Mouse (Mus musculus): ENCODE results near the gene Olfr251. TPM values are rescaled to one million over a fixed set of nuclear protein-coding genes. Genes with fewer than 3 reads are reported as not detected.
"Not testable (repeated sequence)": the region's sequence is repeated elsewhere in the genome, so short reads cannot be mapped to it uniquely, and the experiment has no call there.

Olfr251 gene
- not detected in 2 replicates for polyA plus RNA-seq (2015; fragmentation: Nextera tagmentation; extraction: Ambion mirVana)

DNA sequence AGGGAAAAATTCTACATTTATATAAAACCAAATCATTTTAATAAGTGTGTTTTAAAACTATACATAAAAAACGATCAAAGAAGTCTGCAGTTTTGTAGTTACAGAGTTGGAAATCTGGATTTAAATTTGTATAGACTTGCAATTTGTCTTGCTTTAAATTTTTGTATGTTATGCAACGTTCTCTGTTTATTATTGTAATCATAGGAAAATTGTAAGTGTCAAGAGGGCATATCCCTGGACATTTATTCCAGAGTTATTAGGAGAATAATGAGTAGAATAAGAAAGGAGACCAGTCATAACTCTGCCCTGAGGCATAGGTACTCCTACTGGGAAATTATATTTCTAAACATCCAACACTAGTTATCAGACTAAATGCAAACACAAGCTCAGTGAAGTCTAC is at the start of gene Olfr251:
TSS of gene Olfr251 (plus strand) at position 301 of the 400 bp plus-strand sequence.
- Histone ChIP-seq H3K9ac (no peak within 1 kb of the TSS), H3K4me2 (no peak within 1 kb of the TSS), H3K9me3 (no peaks in the 10 kb centered on the region), H3K4me3 (no peak within 1 kb of the TSS), H3K27ac (no peak within 1 kb of the TSS), H3K36me3 (no peaks in the 10 kb centered on the region), H3K4me1 (no peaks in the 10 kb centered on the region), H3K27me3 (no peaks in the 10 kb centered on the region)
- ATAC-seq (ENCODE audit: insufficient number of reproducible peaks, low FRiP score, low TSS enrichment, low read depth): no peak
- 56% methylated on average over 2 of the region's 2 CpGs for WGBS

DNA sequence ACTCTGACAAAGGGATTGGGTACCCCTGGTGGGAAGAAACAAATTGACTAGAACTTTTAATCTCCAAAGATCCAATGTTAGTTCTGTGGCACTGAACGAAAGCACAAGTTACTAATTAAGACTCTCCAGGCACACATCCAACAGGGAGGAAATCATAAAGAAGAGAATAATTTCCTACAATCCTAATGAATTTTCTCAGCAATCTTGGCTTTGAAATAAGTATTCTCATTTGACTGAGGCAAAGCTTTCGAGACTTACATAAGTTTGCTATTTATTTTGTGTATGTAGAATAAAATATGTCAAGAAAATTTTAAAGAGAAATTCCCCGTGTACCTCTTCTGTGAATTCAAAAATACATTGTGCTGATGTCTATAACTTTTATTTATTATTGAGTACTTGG is 48.1 kb upstream of the Olfr251 start, which contains the start of gene Olfr25:
TSS of gene Olfr25 (plus strand) at position 301 of the 400 bp plus-strand sequence.
- no peak within 1 kb of the TSS for H3K4me2 ChIP-seq
- H3K4me1 ChIP-seq: no peaks in the 10 kb centered on the region
- no peaks in the 10 kb centered on the region for H3K27me3 ChIP-seq
- no peaks in the 10 kb centered on the region for H3K36me3 ChIP-seq
- no peaks in the 10 kb centered on the region for H3K9me3 ChIP-seq
- H3K9ac ChIP-seq: no peak within 1 kb of the TSS
- H3K4me3 ChIP-seq: no peak within 1 kb of the TSS
- ATAC-seq (ENCODE audit: insufficient number of reproducible peaks, low FRiP score, low TSS enrichment, low read depth): no peak
- no peak within 1 kb of the TSS for H3K27ac ChIP-seq
- 69% methylated on average over 3 of the region's 3 CpGs for WGBS

DNA sequence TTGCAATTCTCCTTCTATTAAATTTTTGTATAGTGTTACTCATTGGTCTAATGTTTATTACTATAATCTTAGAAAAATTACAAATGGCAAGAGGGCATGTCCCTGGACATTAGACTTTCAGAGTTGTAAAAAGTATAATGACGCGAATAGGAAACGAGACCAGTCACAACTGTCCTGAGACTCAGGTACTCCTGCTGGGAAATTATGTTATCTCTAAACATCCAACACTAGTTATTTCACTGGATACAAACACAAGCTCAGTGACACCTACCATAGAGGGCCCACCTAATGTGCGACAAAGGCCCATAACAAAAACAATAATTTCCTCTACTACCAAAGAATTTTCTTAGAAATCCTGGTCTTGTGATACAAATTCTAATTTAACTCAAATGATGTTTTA is 28.8 kb upstream of the Olfr251 start, which contains the start of gene Olfr898:
TSS of gene Olfr898 (plus strand) at position 301 of the 400 bp plus-strand sequence.
- Histone ChIP-seq H3K27me3 (no peaks in the 10 kb centered on the region), H3K4me3 (no peak within 1 kb of the TSS), H3K9ac (no peak within 1 kb of the TSS), H3K9me3 (no peaks in the 10 kb centered on the region), H3K36me3 (no peaks in the 10 kb centered on the region), H3K27ac (no peak within 1 kb of the TSS), H3K4me2 (no peak within 1 kb of the TSS), H3K4me1 (no peaks in the 10 kb centered on the region)
- no peak for ATAC-seq (ENCODE audit: insufficient number of reproducible peaks, low FRiP score, low TSS enrichment, low read depth)
- 93% methylated on average over 4 of the region's 4 CpGs for WGBS

DNA sequence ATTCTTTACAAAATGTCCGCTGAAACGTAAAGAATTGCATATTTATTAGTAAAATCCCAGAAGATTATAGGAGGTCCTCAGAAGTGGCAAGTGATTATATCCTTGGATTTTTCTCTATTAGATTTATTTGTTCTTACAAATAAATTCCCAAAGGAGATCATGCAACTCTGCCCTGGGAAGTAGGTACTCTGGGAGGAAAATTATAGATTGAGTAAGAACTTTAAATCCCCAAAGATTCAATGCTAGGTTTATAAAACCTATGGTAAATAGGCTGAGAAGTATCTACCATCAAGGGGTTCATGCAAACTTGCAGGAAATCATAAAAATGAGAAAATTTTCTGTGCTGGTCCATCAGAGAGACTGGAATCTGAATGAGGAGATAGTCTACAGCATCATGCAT is 10.3 kb upstream of the Olfr251 start, which contains the start of gene Olfr250:
TSS of gene Olfr250 (plus strand) at position 301 of the 400 bp plus-strand sequence.
- H3K27ac ChIP-seq: no peak within 1 kb of the TSS
- H3K4me1 ChIP-seq: no peaks in the 10 kb centered on the region
- H3K9ac ChIP-seq: no peak within 1 kb of the TSS
- H3K9me3 ChIP-seq: no peaks in the 10 kb centered on the region
- ATAC-seq (ENCODE audit: insufficient number of reproducible peaks, low FRiP score, low TSS enrichment, low read depth): no peak
- H3K4me2 ChIP-seq: no peak within 1 kb of the TSS
- no peaks in the 10 kb centered on the region for H3K36me3 ChIP-seq
- H3K4me3 ChIP-seq: no peak within 1 kb of the TSS
- WGBS: 93% methylated on average over 2 of the region's 2 CpGs
- H3K27me3 ChIP-seq: no peaks in the 10 kb centered on the region

DNA sequence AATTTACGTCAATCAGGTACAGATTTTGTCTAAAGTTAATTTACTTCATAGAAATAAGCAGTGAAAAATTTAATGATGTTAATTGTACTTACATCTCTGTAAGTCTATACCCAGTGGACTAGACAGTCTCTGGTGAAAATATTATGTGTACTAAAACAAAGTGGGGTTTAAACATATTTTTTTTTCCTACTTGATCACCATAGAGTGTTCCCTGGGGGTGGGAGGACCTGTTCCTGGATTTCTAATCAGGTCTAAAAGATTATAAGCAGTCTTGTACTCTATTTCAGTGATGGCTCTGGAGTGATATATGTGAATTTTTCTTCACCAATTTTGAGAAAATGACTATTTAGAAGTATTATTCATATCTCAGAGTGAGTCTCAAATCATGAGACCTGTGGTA is 24.5 kb downstream of the Olfr251 start, which contains the start of gene Olfr147:
TSS of gene Olfr147 (plus strand) at position 301 of the 400 bp plus-strand sequence.
- WGBS: 73% methylated on average over 1 of the region's 1 CpGs
- Histone ChIP-seq H3K4me3 (no peak within 1 kb of the TSS), H3K4me1 (no peaks in the 10 kb centered on the region), H3K9ac (no peak within 1 kb of the TSS), H3K4me2 (no peak within 1 kb of the TSS), H3K27ac (no peak within 1 kb of the TSS), H3K9me3 (no peaks in the 10 kb centered on the region), H3K27me3 (no peaks in the 10 kb centered on the region), H3K36me3 (no peaks in the 10 kb centered on the region)
- no peak for ATAC-seq (ENCODE audit: insufficient number of reproducible peaks, low FRiP score, low TSS enrichment, low read depth)

DNA sequence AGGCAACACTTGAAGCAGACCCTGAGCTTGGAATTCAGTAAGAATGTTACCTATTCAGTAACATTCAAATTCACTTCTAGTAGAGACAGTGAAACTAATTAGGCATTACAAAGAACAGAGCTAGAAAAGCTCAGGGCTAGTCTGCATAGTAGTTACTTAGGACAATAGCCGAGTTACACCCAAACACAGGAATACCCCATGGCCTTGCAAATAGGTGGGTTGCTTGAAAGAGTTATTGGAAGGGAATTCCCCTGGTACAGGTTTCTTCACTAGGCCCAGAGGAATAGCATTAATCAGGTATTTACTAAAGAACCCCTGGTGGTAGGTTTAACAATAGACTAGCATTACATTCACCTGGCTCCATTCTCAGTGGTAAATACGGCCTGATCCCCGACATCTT is 30.6 kb downstream of the Olfr251 start:
- H3K4me2 ChIP-seq; H3K9ac ChIP-seq; H3K27me3 ChIP-seq; H3K9me3 ChIP-seq; ATAC-seq (ENCODE audit: insufficient number of reproducible peaks, low FRiP score, low TSS enrichment, low read depth); H3K4me3 ChIP-seq; H3K4me1 ChIP-seq; H3K27ac ChIP-seq; H3K36me3 ChIP-seq: not testable (repeated sequence)
- WGBS: 90% methylated on average over 3 of the region's 3 CpGs

DNA sequence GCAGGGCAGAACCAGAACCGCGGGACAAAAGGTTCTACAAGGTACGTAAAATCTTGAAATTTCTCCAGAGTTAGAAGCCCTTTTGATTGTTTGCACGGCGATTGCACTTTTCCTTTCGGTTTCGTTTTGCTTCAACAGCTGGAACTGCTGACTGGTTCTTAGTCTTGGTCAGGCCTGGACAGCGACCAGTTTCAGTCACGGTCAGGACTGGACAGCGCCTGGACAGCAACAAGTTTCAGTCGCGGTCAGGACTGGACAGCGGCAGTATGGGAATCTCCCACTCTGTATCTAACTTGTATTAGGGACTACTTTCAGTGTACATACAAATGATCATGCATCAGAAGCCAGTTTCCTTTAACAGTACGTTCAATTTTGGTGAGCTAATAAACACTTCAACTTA is 36.6 kb downstream of the Olfr251 start:
- ATAC-seq (ENCODE audit: insufficient number of reproducible peaks, low FRiP score, low TSS enrichment, low read depth); H3K27ac ChIP-seq; H3K36me3 ChIP-seq; H3K4me3 ChIP-seq; H3K4me2 ChIP-seq; H3K27me3 ChIP-seq; H3K9me3 ChIP-seq; H3K4me1 ChIP-seq; H3K9ac ChIP-seq: not testable (repeated sequence)
- WGBS: 90% methylated on average over 14 of the region's 14 CpGs

DNA sequence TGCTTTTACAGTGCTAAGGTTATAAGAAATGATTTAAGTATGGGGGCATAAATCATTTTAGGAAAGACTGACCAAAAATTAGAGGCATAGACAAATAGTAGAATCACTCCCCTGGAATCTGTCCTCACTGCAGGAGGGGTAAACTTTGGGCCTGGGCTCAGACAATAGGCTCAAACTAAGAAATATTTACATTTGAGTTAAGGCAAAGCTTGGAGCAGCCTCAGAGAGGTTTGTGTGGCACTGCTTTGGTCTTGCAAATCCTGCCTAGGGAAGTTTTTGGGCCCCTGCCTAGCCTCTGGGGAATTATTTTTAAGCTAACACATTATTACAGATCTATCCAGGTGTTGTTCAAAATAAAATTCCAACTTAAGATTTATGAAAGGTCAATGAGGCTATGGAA is 46.9 kb downstream of the Olfr251 start:
- H3K36me3 ChIP-seq: no peaks in the 10 kb centered on the region
- no peak overlapping the region for H3K4me3 ChIP-seq
- no peaks in the 10 kb centered on the region for H3K9me3 ChIP-seq
- H3K27me3 ChIP-seq: no peaks in the 10 kb centered on the region
- no peak for ATAC-seq (ENCODE audit: insufficient number of reproducible peaks, low FRiP score, low TSS enrichment, low read depth)
- H3K4me2 ChIP-seq: no peak overlapping the region
- no peak overlapping the region for H3K27ac ChIP-seq
- H3K9ac ChIP-seq: no peak overlapping the region
- no peaks in the 10 kb centered on the region for H3K4me1 ChIP-seq

DNA sequence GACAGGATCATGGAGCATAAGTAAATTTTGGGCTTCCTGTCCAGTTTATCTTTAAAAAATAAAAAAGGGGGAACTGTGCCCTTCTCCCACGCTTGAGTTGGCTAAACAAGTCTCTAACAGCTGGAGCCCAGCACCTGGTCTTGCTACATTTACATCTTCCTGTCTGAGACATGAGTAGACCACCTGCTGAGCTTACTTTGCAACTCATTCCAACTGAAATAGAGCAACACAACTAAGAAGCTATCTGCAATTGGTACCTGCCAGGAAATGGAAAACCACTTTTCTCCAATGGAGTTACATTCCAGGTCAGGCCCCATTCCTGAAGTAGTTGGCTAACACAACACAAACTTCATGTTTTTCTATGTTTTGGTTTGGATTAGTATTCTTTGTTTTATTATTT is 50.1 kb downstream of the Olfr251 start:
- Histone ChIP-seq H3K4me3 (no peak overlapping the region), H3K4me1 (no peaks in the 10 kb centered on the region), H3K27ac (no peak overlapping the region), H3K27me3 (no peaks in the 10 kb centered on the region), H3K9me3 (no peaks in the 10 kb centered on the region), H3K4me2 (no peak overlapping the region), H3K36me3 (no peaks in the 10 kb centered on the region), H3K9ac (no peak overlapping the region)
- no peak for ATAC-seq (ENCODE audit: insufficient number of reproducible peaks, low FRiP score, low TSS enrichment, low read depth)
- 37% methylated on average over 1 of the region's 1 CpGs for WGBS

DNA sequence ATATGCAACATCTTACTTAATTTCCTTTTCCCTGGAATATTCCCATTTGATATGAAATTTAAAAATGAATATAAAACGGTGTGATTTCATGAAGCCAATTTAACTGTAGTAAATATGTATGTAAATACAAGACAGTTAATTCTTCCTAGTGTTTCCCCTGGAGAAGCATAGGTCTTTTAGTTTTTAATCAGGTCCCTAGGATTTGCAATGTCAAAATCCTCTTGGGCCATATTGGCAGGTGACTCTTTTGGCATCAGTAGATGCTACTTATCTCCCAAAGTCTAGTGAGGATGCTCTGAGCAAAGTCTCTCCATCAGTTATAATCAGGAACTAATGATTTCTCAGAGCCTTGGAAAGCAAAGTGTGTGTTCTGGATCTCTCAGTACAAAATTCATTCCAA is 52.3 kb downstream of the Olfr251 start, which contains the start of gene Olfr901:
TSS of gene Olfr901 (plus strand) at position 301 of the 400 bp plus-strand sequence.
- Histone ChIP-seq H3K4me2 (no peak within 1 kb of the TSS), H3K4me3 (no peak within 1 kb of the TSS), H3K4me1 (no peaks in the 10 kb centered on the region), H3K9ac (no peak within 1 kb of the TSS), H3K27me3 (no peaks in the 10 kb centered on the region), H3K36me3 (no peaks in the 10 kb centered on the region), H3K9me3 (no peaks in the 10 kb centered on the region), H3K27ac (no peak within 1 kb of the TSS)
- ATAC-seq (ENCODE audit: insufficient number of reproducible peaks, low FRiP score, low TSS enrichment, low read depth): no peak
- 76% methylated on average over 1 of the region's 1 CpGs for WGBS

Other genes with a start within 250 kb of the Olfr251 start
- gene Olfr890, start 234.6 kb upstream of the Olfr251 start, polyA plus RNA-seq (2015; fragmentation: Nextera tagmentation; extraction: Ambion mirVana): not detected in 2 replicates
- gene Olfr891, start 196.3 kb upstream of the Olfr251 start, polyA plus RNA-seq (2015; fragmentation: Nextera tagmentation; extraction: Ambion mirVana): not detected in 2 replicates
- 0.07 TPM in 1 of 2 replicates, not detected in the other for gene Olfr893, start 168.7 kb upstream of the Olfr251 start, polyA plus RNA-seq (2015; fragmentation: Nextera tagmentation; extraction: Ambion mirVana)
- gene Olfr894, start 159.0 kb upstream of the Olfr251 start, polyA plus RNA-seq (2015; fragmentation: Nextera tagmentation; extraction: Ambion mirVana): not detected in 2 replicates
- gene Olfr143, start 124.3 kb upstream of the Olfr251 start, polyA plus RNA-seq (2015; fragmentation: Nextera tagmentation; extraction: Ambion mirVana): not detected in 2 replicates
- not detected in 2 replicates for gene Olfr895, start 109.2 kb upstream of the Olfr251 start, polyA plus RNA-seq (2015; fragmentation: Nextera tagmentation; extraction: Ambion mirVana)
- gene Olfr896-ps1, start 86.0 kb upstream of the Olfr251 start, polyA plus RNA-seq (2015; fragmentation: Nextera tagmentation; extraction: Ambion mirVana): not detected in 2 replicates
- not detected in 2 replicates for gene Olfr25, start 48.0 kb upstream of the Olfr251 start, polyA plus RNA-seq (2015; fragmentation: Nextera tagmentation; extraction: Ambion mirVana)
- not detected in 2 replicates for gene Olfr898, start 28.7 kb upstream of the Olfr251 start, polyA plus RNA-seq (2015; fragmentation: Nextera tagmentation; extraction: Ambion mirVana)
- gene Olfr250, start 10.2 kb upstream of the Olfr251 start, polyA plus RNA-seq (2015; fragmentation: Nextera tagmentation; extraction: Ambion mirVana): not detected in 2 replicates
- not detected in 2 replicates for gene Olfr147, start 24.6 kb downstream of the Olfr251 start, polyA plus RNA-seq (2015; fragmentation: Nextera tagmentation; extraction: Ambion mirVana)
- not detected in 2 replicates for gene Olfr901, start 52.4 kb downstream of the Olfr251 start, polyA plus RNA-seq (2015; fragmentation: Nextera tagmentation; extraction: Ambion mirVana)
- not detected in 2 replicates for gene Olfr902, start 70.6 kb downstream of the Olfr251 start, polyA plus RNA-seq (2015; fragmentation: Nextera tagmentation; extraction: Ambion mirVana)
- not detected in 2 replicates for gene Olfr904, start 86.1 kb downstream of the Olfr251 start, polyA plus RNA-seq (2015; fragmentation: Nextera tagmentation; extraction: Ambion mirVana)
- not detected in 2 replicates for gene Olfr905, start 94.0 kb downstream of the Olfr251 start, polyA plus RNA-seq (2015; fragmentation: Nextera tagmentation; extraction: Ambion mirVana)
- not detected in 2 replicates for gene Olfr906, start 110.0 kb downstream of the Olfr251 start, polyA plus RNA-seq (2015; fragmentation: Nextera tagmentation; extraction: Ambion mirVana)
- gene Olfr907, start 118.7 kb downstream of the Olfr251 start, polyA plus RNA-seq (2015; fragmentation: Nextera tagmentation; extraction: Ambion mirVana): not detected in 2 replicates
- gene Olfr911-ps1, start 144.5 kb downstream of the Olfr251 start, polyA plus RNA-seq (2015; fragmentation: Nextera tagmentation; extraction: Ambion mirVana): not detected in 2 replicates
- not detected in 2 replicates for gene Olfr910, start 160.8 kb downstream of the Olfr251 start, polyA plus RNA-seq (2015; fragmentation: Nextera tagmentation; extraction: Ambion mirVana)
- not detected in 2 replicates for gene Olfr912, start 203.1 kb downstream of the Olfr251 start, polyA plus RNA-seq (2015; fragmentation: Nextera tagmentation; extraction: Ambion mirVana)
- gene Olfr913, start 215.7 kb downstream of the Olfr251 start, polyA plus RNA-seq (2015; fragmentation: Nextera tagmentation; extraction: Ambion mirVana): not detected in 2 replicates
- not detected in 2 replicates for gene Olfr914, start 228.0 kb downstream of the Olfr251 start, polyA plus RNA-seq (2015; fragmentation: Nextera tagmentation; extraction: Ambion mirVana)